Mouse (Mus musculus) lung, adult 2 months (tissue): ENCODE measurements around the gene Meiob.

Source experiments
- CTCF ChIP-seq: fragments of 200-500 bp; IDR thresholded peaks from 2 replicates; pipeline ENCODE4 v1.5.1; 2011; ENCODE audit warnings: mild to moderate bottlenecking, low read length, control low read depth; ENCODE audit not compliant: insufficient read depth
- POLR2A ChIP-seq: fragments of 200-500 bp; IDR thresholded peaks from 2 replicates; pipeline ENCODE4 v1.6.1; 2011; ENCODE audit warnings: low read depth, mild to moderate bottlenecking, control low read depth, low read length, borderline replicate concordance; ENCODE audit errors: extremely low read depth

DNA sequence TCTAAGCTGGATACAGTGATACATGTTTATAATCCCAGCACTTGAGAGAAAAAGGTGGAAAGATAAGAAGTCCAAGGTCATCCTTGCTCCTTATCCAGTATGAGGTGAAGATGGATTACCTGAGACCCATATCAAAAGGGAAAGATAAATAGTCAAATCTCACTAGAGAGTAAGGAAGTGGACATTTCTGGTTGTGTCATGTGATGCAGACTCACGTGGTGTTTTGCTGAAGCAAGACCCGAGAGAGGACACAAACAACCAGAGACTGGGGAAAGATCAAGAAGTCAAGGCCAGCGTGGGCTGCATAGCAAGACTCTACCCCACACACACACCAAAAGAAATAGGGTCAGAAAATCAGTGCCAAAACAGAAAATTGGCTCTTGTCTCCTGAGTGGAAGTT lies 7.1 kb upstream of the Meiob start:
- no peak for TF ChIP-seq CTCF
- TF ChIP-seq POLR2A = no peak
